Mouse (Mus musculus) testis, adult 2 months (tissue): ENCODE measurements around the gene Got1.

Source experiments
- CTCF ChIP-seq: fragments of 200-500 bp; IDR thresholded peaks from 2 replicates; pipeline ENCODE4 v1.5.1; 2012; ENCODE audit warnings: low read depth, mild to moderate bottlenecking, inconsistent platforms, low read length, moderate library complexity; ENCODE audit not compliant: control insufficient read depth, insufficient read depth, insufficient replicate concordance
- POLR2A ChIP-seq: fragments of 200-500 bp; IDR thresholded peaks from 2 replicates; pipeline ENCODE4 v1.6.1; 2012; ENCODE audit warnings: low read depth, mild to moderate bottlenecking, inconsistent platforms, low read length, moderate library complexity; ENCODE audit not compliant: control insufficient read depth

DNA sequence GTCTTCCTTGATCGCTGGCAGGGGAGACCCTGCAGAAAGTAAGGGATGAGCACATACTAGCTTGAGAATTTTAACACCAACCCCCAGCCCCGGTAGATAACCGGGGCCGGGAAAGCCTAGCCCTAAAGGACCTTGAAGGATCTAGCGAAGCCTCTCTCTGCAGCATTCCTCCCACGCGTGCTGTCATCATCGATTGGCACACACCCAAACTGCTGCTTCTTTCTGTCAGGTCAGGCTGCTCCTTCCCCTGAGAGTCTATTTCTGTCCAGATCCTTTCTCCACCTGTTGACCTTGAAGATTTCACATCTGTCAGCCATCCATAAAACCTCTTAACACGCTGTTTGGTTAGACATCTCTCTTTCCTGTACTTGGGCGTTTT lies 688 bp upstream of the Got1 start:
- TF ChIP-seq CTCF (no peak), POLR2A (no peak)
